Mouse (Mus musculus) liver, embryonic 14.5 days (tissue): ENCODE results near the gene Msantd2. TPM values are rescaled to one million over a fixed set of nuclear protein-coding genes. Genes with fewer than 3 reads are reported as not detected.
A peak's percentile ranks its signal among the peaks of the same experiment; 100 is the strongest.

ENCODE experiments used
- ATAC-seq: fragments of 200-750 bp; cut with Nextera tagmentation; 2 replicates; pipeline ENCODE4 v1.8.0; 2017; ENCODE audit warnings: moderate number of reproducible peaks, mild to moderate bottlenecking, moderate library complexity; ENCODE audit not compliant: insufficient read depth
- DNase-seq, 3 experiments: peaks; one replicate each; pipeline ENCODE4 v3.0.0-alpha.2; 2012 to 2013; ENCODE audit warnings: low read depth in 3 of 3, low spot score in 3 of 3
- H3K27ac ChIP-seq: fragments of 300-500 bp; sonication (generic); 2 replicates; pipeline ENCODE4 v1.5.1; 2014; ENCODE audit warnings: moderate library complexity, mild to moderate bottlenecking, control low read depth, inconsistent platforms
- H3K27me3 ChIP-seq: fragments of 300-500 bp; sonication (generic); 2 replicates; pipeline ENCODE4 v1.6.1; 2014; ENCODE audit warnings: mild to moderate bottlenecking, low read length, moderate library complexity; ENCODE audit not compliant: control insufficient read depth, insufficient read depth
- H3K36me3 ChIP-seq: fragments of 300-500 bp; sonication (generic); replicated peaks from 2 replicates; pipeline ENCODE4 v1.6.1; 2014; ENCODE audit warnings: low read depth; ENCODE audit not compliant: control insufficient read depth, insufficient read depth
- H3K4me1 ChIP-seq, 2 experiments: fragments of 200-500 bp in 1 of 2; fragments of 300-500 bp in 1 of 2; sonication (generic) in 1 of 2; replicated peaks; 2 replicates each; pipeline ENCODE4 v1.6.1; 2012 to 2014; ENCODE audit warnings: antibody characterized with exemption in 1 of 2, inconsistent platforms in 1 of 2, low read length in 1 of 2; ENCODE audit not compliant: control insufficient read depth in 2 of 2, insufficient read depth in 2 of 2
- H3K4me2 ChIP-seq: fragments of 300-500 bp; sonication (generic); 2 replicates; pipeline ENCODE4 v1.6.1; 2014; ENCODE audit warnings: low read depth, mild to moderate bottlenecking, control low read depth, moderate library complexity
- H3K4me3 ChIP-seq, 2 experiments: fragments of 200-500 bp in 1 of 2; fragments of 300-500 bp in 1 of 2; sonication (generic) in 1 of 2; 2 replicates each; pipeline ENCODE4 v1.5.1; 2012 to 2014; ENCODE audit warnings: low read depth in 2 of 2, low read length in 2 of 2, mild to moderate bottlenecking in 2 of 2, control low read depth in 1 of 2, inconsistent platforms in 1 of 2, moderate library complexity in 1 of 2; ENCODE audit not compliant: insufficient read depth in 1 of 2
- H3K9ac ChIP-seq: fragments of 300-500 bp; sonication (generic); replicated peaks from 2 replicates; pipeline ENCODE4 v1.6.1; 2014; ENCODE audit warnings: mild to moderate bottlenecking, control low read depth, moderate library complexity
- H3K9me3 ChIP-seq: fragments of 300-500 bp; sonication (generic); 2 replicates; pipeline ENCODE4 v1.6.1; 2016; ENCODE audit warnings: low read length, mixed read lengths; ENCODE audit not compliant: control insufficient read depth
- CTCF ChIP-seq: IDR thresholded peaks from 2 replicates; pipeline ENCODE4 v1.5.1; 2016; ENCODE audit warnings: antibody characterized with exemption, low read depth, control low read depth
- EP300 ChIP-seq: IDR thresholded peaks from 2 replicates; pipeline ENCODE4 v1.6.1; 2016; ENCODE audit warnings: antibody characterized with exemption, low read depth
- WGBS: fragments of 180-500 bp; shearing (Covaris S2); extraction: QIAGEN DNeasy Blood & Tissue Kit; methylation state at CpG from one replicate; pipeline ENCODE4 v1.1.7; 2014; ENCODE audit not compliant: insufficient replicate concordance; 5-methylcytosine and 5-hydroxymethylcytosine counted together
- polyA plus RNA-seq, 2 experiments: library from polyadenylated mRNA; depleted of rRNA in 1 of 2; stranded (reverse) in 1 of 2; unstranded in 1 of 2; fragments of >200 nt; fragmentation: Nextera tagmentation in 1 of 2; extraction: Ambion mirVana in 1 of 2; gene quantifications; 2 replicates each; pipeline versions ENCODE4 v1.2.1 to v1.2.3; 2012 to 2014

Gene Msantd2
- 6.6 and 9.3 TPM in 2 replicates for polyA plus RNA-seq (2012; rRNA removed)
- 3.8 TPM in 2 replicates for polyA plus RNA-seq (2014; fragmentation: Nextera tagmentation; extraction: Ambion mirVana)

DNA sequence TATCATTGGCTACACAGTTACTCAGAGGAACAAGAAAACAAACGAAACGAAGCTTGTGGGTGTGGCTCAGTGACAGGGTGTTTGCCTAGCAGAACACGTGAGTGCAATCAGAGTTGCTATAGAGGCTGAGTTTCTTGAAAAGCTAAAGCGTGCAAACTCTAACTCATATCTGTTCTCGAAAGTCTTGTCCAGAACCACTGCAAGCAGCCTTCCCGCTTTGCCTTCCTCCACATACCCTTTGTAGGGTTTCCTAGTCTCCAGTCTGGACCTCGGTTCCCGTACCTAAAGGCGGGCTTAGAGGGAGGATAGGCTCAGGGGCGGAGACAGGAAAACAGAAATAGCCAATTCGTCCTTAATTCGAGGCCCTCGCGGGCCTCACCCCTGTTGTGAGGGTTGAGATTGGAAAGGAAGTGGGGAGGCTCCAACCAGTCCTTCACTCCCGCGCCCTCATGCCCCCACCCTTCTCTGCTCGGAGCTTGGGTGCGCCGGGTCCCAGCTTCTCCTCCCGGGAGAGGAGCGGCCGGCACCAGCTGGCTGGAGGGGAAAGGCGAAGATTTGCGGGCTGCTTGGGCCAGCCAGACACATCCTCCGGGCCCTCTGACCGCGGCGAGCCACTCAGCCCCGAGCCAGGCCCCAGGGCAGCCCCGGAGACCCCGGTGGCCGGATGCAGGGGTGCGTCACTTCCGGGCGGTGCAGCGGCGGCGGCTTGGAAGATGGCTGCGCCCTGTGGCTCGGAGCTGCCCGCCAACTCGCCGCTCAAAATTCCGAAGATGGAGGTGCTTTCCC is at the start of gene Msantd2:
Gene Msantd2 (plus strand): TSS at position 709 of the 786 bp plus-strand sequence.
- Histone ChIP-seq H3K4me1 (peaks cover 8 to 9% of the 10 kb centered on the region in 2 experiments), H3K4me2 (peak within 1 kb of the TSS; percentile 100), H3K9ac (peak within 1 kb of the TSS; percentile 68), H3K27ac (peak within 1 kb of the TSS; percentile 75), H3K36me3 (no peaks in the 10 kb centered on the region), H3K27me3 (no peaks in the 10 kb centered on the region), H3K9me3 (no peaks in the 10 kb centered on the region), H3K4me3 (peak within 1 kb of the TSS; percentile 86 to 90)
- peak; percentile 52 to 66 (median 52) for DNase-seq
- under 1% methylated on average over 42 of the region's 44 CpGs for WGBS
- TF ChIP-seq EP300 (no peak), CTCF (no peak)
- ATAC-seq = peak; percentile 90

DNA sequence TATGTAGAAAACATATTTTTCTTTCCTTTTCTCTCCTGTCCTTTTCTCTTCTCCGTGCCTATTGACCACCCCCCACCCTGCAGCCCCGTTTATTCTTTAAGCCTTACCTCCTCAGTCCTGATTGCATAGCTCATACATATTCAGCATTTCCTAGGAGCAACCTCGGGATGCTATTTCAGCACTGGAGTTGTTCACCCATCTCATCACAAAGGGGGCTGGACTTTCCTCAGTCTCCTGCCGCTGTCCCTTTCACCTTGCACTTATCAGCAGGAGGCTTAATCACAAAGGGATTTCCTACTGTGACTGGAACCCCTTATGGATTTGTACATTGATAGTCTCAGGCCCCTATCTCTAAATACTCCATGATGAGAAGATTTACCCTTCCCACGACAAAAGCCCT is 36.7 kb upstream of the Msantd2 start:
- TF ChIP-seq EP300 = no peak
- no peak for TF ChIP-seq CTCF
- Histone ChIP-seq H3K36me3 (no peaks in the 10 kb centered on the region), H3K9me3 (no peaks in the 10 kb centered on the region), H3K4me2 (no peak overlapping the region), H3K4me1 (no peaks in the 10 kb centered on the region), H3K27me3 (peaks cover 48% of the 10 kb centered on the region), H3K9ac (no peak overlapping the region), H3K27ac (no peak overlapping the region), H3K4me3 (no peak overlapping the region)
- 4% methylated on average over 5 of the region's 5 CpGs for WGBS
- ATAC-seq = no peak
- DNase-seq = no peak

DNA sequence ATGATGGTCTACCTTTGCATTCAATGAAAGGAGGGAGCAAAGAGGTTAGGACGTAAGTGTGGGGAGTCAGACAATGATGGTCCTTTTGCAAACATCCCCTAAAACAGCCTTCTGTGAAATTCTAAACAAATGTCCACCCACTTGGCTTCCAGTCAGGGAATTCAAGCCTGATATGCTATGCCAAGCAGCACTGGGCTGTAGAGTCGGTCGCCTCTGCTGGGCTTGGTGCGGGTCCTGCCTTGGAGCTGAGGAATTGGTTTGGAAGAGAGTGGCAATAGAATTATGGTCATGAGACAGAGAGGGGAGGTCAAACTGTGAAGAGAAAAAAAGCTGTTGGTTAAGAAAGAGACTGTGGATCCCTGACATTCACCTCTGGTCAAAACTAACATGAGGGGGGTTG is 35.8 kb upstream of the Msantd2 start:
- ATAC-seq = no peak
- H3K4me2 ChIP-seq = no peak overlapping the region
- H3K9me3 ChIP-seq = no peaks in the 10 kb centered on the region
- H3K4me1 ChIP-seq = no peaks in the 10 kb centered on the region
- 28% methylated on average over 4 of the region's 4 CpGs for WGBS
- H3K27me3 ChIP-seq = peaks cover 58% of the 10 kb centered on the region
- DNase-seq = no peak
- H3K36me3 ChIP-seq = no peaks in the 10 kb centered on the region
- TF ChIP-seq CTCF (no peak), EP300 (no peak)
- H3K4me3 ChIP-seq = no peak overlapping the region
- H3K9ac ChIP-seq = no peak overlapping the region
- H3K27ac ChIP-seq = no peak overlapping the region

- 12% methylated on average over 6 of the region's 6 CpGs for WGBS
- TF ChIP-seq CTCF (no peak), EP300 (no peak)
- Histone ChIP-seq H3K9ac (no peak overlapping the region), H3K4me1 (no peaks in the 10 kb centered on the region), H3K4me2 (no peak overlapping the region), H3K36me3 (no peaks in the 10 kb centered on the region), H3K27me3 (peaks cover 65% of the 10 kb centered on the region), H3K27ac (no peak overlapping the region), H3K9me3 (no peaks in the 10 kb centered on the region), H3K4me3 (no peak overlapping the region)
- no peak for ATAC-seq
- DNase-seq = no peak
Observed at GRCm38 (mm10) chr9:37454011-37454492, 35.1 kb upstream of the Msantd2 start.

DNA sequence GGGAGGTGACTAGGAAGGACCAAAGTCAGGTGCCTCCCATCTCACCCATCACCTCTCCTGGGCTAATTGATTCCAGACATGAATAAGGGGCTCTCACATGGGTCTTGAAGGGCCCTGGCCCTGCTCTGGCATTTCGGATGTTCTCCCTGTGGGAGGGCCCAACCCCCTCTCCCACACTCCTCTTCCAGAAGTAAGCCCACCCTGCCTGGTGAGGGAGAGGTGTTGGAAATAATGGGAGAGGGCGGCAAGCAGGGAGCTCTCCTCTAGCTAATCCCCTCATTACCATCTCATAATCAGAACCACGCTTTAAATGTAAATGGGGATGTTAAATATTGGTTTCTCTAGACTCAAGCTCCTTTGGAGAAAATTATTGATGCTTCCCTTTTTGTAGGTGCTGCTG is 34.1 kb upstream of the Msantd2 start:
- 13% methylated on average over 3 of the region's 3 CpGs for WGBS
- Histone ChIP-seq H3K27me3 (peaks cover 74% of the 10 kb centered on the region), H3K9me3 (no peaks in the 10 kb centered on the region), H3K9ac (no peak overlapping the region), H3K4me3 (no peak overlapping the region), H3K36me3 (no peaks in the 10 kb centered on the region), H3K4me2 (no peak overlapping the region), H3K27ac (no peak overlapping the region), H3K4me1 (no peaks in the 10 kb centered on the region)
- no peak for DNase-seq
- no peak for TF ChIP-seq CTCF
- TF ChIP-seq EP300 = no peak
- ATAC-seq = no peak
